8 mouse cellular contexts compared by ENCODE assay signal in genomic region chr12:81754651-81755050, GRCm38 (mm10). TPM values are rescaled to one million over a fixed set of nuclear protein-coding genes. Genes with fewer than 3 reads are reported as not detected.
DNase-seq lines count a peak whose midpoint lies in the region; ATAC-seq lines count a peak whose summit lies in the region.

No protein-coding gene starts in this region.

- H3K4me3 ChIP-seq in hindbrain, embryonic 11.5 days (ENCODE audit: low read depth, low read length): no peak overlapping the region

- ATAC-seq in hematopoietic stem cell, adult 5-6 weeks (replicated peaks in 1 of 2; ENCODE audit: insufficient read depth in 1 of 2, low FRiP score in 2 of 2, low TSS enrichment in 1 of 2, low read depth in 1 of 2, poor library complexity in 2 of 2, severe bottlenecking in 2 of 2): peak; percentile 87
- ATAC-seq in hindbrain, embryonic 11.5 days (ENCODE audit: low FRiP score): no peak

- no peaks in the 10 kb centered on the region for H3K27me3 ChIP-seq in hindbrain, embryonic 11.5 days (ENCODE audit: control insufficient read depth, insufficient read depth, low read length)

- no peak overlapping the region for H3K27ac ChIP-seq in hindbrain, embryonic 11.5 days (ENCODE audit: low read depth, low read length)

- no peak overlapping the region for H3K4me2 ChIP-seq in hindbrain, embryonic 11.5 days (replicated peaks; ENCODE audit: low read depth, low read length)

- H3K4me1 ChIP-seq in hindbrain, embryonic 11.5 days (replicated peaks; ENCODE audit: control insufficient read depth, insufficient read depth, low read length): no peaks in the 10 kb centered on the region

- 69% methylated on average over 7 of the region's 7 CpGs for WGBS in hindbrain, embryonic 11.5 days

- H3K9ac ChIP-seq in hindbrain, embryonic 11.5 days (ENCODE audit: low read depth, low read length): no peak overlapping the region

- H3K36me3 ChIP-seq in hindbrain, embryonic 11.5 days (ENCODE audit: control insufficient read depth, insufficient read depth, low read length): no peaks in the 10 kb centered on the region

- DNase-seq in adrenal gland, adult (ENCODE audit: inconsistent age in 2 of 2, low spot score in 1 of 2): peak; percentile 30 to 37
- DNase-seq in adrenal gland, postnatal 4 days (ENCODE audit: low spot score in 2 of 2): no peak
- DNase-seq in layer of hippocampus, adult 9-11 months: peak; percentile 78
- DNase-seq in layer of hippocampus, postnatal 25 days (ENCODE audit: extremely low spot score in 1 of 2, low spot score in 1 of 2): no peak
- DNase-seq in monocyte, adult 2 months (ENCODE audit: low read depth in 1 of 2, low spot score in 2 of 2): peak; percentile 51 to 58
- no peak for DNase-seq in embryo, embryonic 9.5 days (ENCODE audit: extremely low spot score)
- no peak for DNase-seq in hindbrain, embryonic 11.5 days (ENCODE audit: low spot score)

- no peaks in the 10 kb centered on the region for H3K9me3 ChIP-seq in hindbrain, embryonic 11.5 days (ENCODE audit: control insufficient read depth, low read length)

RNA-seq across cellular contexts. Expression of gene Map3k9, which starts 26.3 kb away (rescaled TPM):
- 1 to 10 TPM; 3.6 to 5.2 TPM for total RNA-seq in adrenal gland, postnatal 4 days (2021)
- total RNA-seq in layer of hippocampus, postnatal 25 days (2021): 10 to 100 TPM; 29.7 to 34.6 TPM
- total RNA-seq in hematopoietic stem cell, adult 5-6 weeks (2017): 2.3 and 7.1 TPM in 2 replicates
- 2.5 and 3.4 TPM in 2 replicates for polyA plus RNA-seq in hindbrain, embryonic 11.5 days (2014; fragmentation: Nextera tagmentation; extraction: Ambion mirVana)

Comparison
In these comparisons a context has a peak if more than half of its experiments do, and no peak if none do; other contexts are left out.
1. DNase-seq: peak in adrenal gland, adult (2 of 2), layer of hippocampus, adult 9-11 months (single experiment) and monocyte, adult 2 months (2 of 2); none in adrenal gland, postnatal 4 days (0 of 2), layer of hippocampus, postnatal 25 days (0 of 2), embryo, embryonic 9.5 days (single experiment) and hindbrain, embryonic 11.5 days (single experiment).